Mouse (Mus musculus) lung, postnatal 0 days (tissue): ENCODE results near the gene Lypd3. TPM values are rescaled to one million over a fixed set of nuclear protein-coding genes. Genes with fewer than 3 reads are reported as not detected.
A peak's percentile ranks its signal among the peaks of the same experiment; 100 is the strongest.

Experiments
- ATAC-seq: fragments of 200-750 bp; cut with Nextera tagmentation; 2 replicates; pipeline ENCODE4 v1.8.0; 2017; ENCODE audit warnings: moderate library complexity
- DNase-seq: peaks from one replicate; pipeline ENCODE4 v3.0.0-alpha.2; 2016; ENCODE audit warnings: low spot score
- H3K27ac ChIP-seq: fragments of 300-500 bp; sonication (generic); 2 replicates; pipeline ENCODE4 v1.5.1; 2014; ENCODE audit warnings: antibody characterized with exemption, mild to moderate bottlenecking, low read length, mixed read lengths
- H3K27me3 ChIP-seq: fragments of 300-500 bp; sonication (generic); replicated peaks from 2 replicates; pipeline ENCODE4 v1.6.1; 2014; ENCODE audit warnings: low read length, mixed read lengths; ENCODE audit not compliant: insufficient read depth
- H3K36me3 ChIP-seq: fragments of 300-500 bp; sonication (generic); 2 replicates; pipeline ENCODE4 v1.6.1; 2014; ENCODE audit warnings: low read length, mixed read lengths; ENCODE audit not compliant: insufficient read depth
- H3K4me1 ChIP-seq: fragments of 300-500 bp; sonication (generic); 2 replicates; pipeline ENCODE4 v1.6.1; 2014; ENCODE audit warnings: antibody characterized with exemption, low read depth, low read length, mixed read lengths; ENCODE audit not compliant: insufficient read depth
- H3K4me2 ChIP-seq: fragments of 300-500 bp; sonication (generic); replicated peaks from 2 replicates; pipeline ENCODE4 v1.6.1; 2014; ENCODE audit warnings: low read depth, mild to moderate bottlenecking, low read length, moderate library complexity, mixed read lengths
- H3K4me3 ChIP-seq: fragments of 300-500 bp; sonication (generic); 2 replicates; pipeline ENCODE4 v1.5.1; 2014; ENCODE audit warnings: low read depth, low read length
- H3K9ac ChIP-seq: fragments of 300-500 bp; sonication (generic); replicated peaks from 2 replicates; pipeline ENCODE4 v1.6.1; 2014; ENCODE audit warnings: low read depth, mild to moderate bottlenecking
- H3K9me3 ChIP-seq: fragments of 300-500 bp; sonication (generic); 2 replicates; pipeline ENCODE4 v1.6.1; 2016; ENCODE audit warnings: low read length, mixed read lengths
- CTCF ChIP-seq: IDR thresholded peaks from 2 replicates; pipeline ENCODE4 v1.5.1; 2016; ENCODE audit warnings: antibody characterized with exemption, mild to moderate bottlenecking
- EP300 ChIP-seq: IDR thresholded peaks from 2 replicates; pipeline ENCODE4 v1.6.1; 2016; ENCODE audit warnings: antibody characterized with exemption, mild to moderate bottlenecking, control low read depth
- WGBS: fragments of 180-500 bp; shearing (Covaris S2); extraction: QIAGEN DNeasy Blood & Tissue Kit; methylation state at CpG from one replicate; pipeline ENCODE4 v1.1.7; 2014; 5-methylcytosine and 5-hydroxymethylcytosine counted together
- polyA plus RNA-seq: library from polyadenylated mRNA; unstranded; fragments of >200 nt; fragmentation: Nextera tagmentation; extraction: Ambion mirVana; gene quantifications from 2 replicates; pipeline ENCODE4 v1.2.1, GENCODE M21; 2015

The Lypd3 gene
- polyA plus RNA-seq = not detected in 2 replicates

DNA sequence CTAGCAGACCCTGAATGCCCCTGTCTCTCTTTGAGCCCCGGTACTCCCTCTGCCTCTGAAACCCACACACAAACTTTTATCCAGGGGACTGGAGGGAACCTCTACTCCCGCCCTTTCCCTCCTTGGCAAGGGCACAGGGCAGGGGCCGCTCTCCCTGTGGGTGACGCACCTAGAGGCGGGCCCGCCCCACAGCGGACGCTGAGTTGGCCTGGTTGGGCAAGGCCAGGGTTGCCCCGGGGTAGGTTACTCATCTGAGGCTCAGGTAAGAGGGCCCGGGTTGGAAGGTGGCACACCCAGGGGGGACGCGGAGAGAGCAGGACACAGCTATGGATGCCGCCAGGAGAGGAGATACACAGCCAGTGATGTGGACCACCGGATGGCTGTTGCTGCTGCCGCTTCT, at the start of gene Lypd3:
Lypd3 (plus strand) TSS at position 287 of the 400 bp plus-strand sequence.
- Histone ChIP-seq H3K27me3 (0 out of 2 replicates have a peak, but pooled peaks cover 7% of the 10 kb centered on the region), H3K27ac (no peak within 1 kb of the TSS), H3K9me3 (no peaks in the 10 kb centered on the region), H3K9ac (no peak within 1 kb of the TSS), H3K4me2 (no peak within 1 kb of the TSS), H3K4me3 (no peak within 1 kb of the TSS), H3K36me3 (no peaks in the 10 kb centered on the region), H3K4me1 (no peaks in the 10 kb centered on the region)
- TF ChIP-seq EP300 (no peak), CTCF (no peak)
- no peak for DNase-seq
- no peak for ATAC-seq
- 25% methylated on average over 15 of the region's 15 CpGs for WGBS

DNA sequence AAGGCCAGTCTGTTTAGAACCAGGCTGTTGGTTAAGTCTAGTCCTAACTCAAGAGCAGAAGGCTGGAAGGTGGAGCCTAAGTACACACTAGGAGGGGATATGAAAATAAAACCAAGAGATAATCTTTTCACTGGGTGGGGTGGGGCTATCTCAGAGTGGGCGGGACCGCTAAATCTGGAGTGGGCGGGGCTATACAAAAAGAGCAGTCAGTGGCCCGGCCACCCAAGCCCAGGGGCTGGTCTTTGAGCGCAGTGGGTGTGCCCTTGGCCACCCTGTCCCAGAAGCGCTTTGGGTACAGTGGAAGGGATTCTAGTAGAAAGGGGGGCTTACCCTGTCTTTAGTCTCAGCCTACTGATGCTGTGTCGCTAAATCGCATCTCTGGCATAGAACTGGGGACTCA, 49.5 kb upstream of the Lypd3 start:
- Histone ChIP-seq H3K4me1 (no peaks in the 10 kb centered on the region), H3K27me3 (0 out of 2 replicates have a peak, but pooled peaks cover 9% of the 10 kb centered on the region), H3K9ac (no peak overlapping the region), H3K9me3 (no peaks in the 10 kb centered on the region), H3K36me3 (no peaks in the 10 kb centered on the region), H3K27ac (no peak overlapping the region), H3K4me3 (peak overlapping the region; percentile 27), H3K4me2 (peak overlapping the region; percentile 60)
- ATAC-seq (peak; percentile 58), DNase-seq (peak; percentile 45)
- TF ChIP-seq EP300 = no peak
- TF ChIP-seq CTCF = no peak
- 13% methylated on average over 8 of the region's 8 CpGs for WGBS

DNA sequence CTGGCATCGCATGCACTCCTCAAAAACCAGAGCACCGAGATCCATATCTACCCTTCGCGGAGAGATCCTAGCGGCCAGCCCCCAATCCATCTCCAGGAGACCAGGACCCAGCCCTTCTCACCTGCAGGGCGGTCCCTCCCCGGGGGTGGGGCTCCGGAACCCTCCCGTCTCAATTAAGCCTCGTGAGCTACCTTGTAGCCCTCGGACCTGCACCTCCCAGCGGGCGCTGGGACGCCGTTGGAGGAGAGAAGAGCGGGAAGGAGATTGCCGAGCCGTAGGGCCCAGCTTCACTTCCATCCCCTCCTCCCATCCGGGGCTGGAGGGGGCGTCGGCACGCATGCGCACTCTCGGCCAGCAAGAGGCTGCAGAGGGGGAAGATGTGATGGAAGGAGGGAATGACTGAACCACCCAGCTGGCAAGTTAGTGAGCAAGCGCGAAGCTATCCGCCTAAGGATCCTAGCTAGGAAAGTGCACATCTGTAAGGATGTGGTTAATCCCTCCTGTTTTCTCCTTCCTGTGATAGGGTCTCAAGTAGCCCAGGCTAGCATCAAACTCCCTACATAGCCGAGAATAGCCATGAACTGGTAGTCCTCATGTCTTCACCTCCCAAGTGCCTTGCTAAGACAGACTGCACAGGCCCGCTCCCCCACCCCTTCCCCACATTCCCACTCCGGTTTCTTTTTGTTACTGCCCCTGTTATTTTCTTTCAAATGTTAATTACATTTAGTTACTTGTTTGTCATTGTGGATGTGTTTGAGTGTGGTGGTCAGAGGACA, 48.8 kb upstream of the Lypd3 start, which contains the start of the genes Ethe1 and Zfp575:
Ethe1 (plus strand) TSS at position 214 of the 776 bp plus-strand sequence.
Zfp575 (minus strand) TSS at position 312 of the 776 bp plus-strand sequence.
- WGBS = 9% methylated on average over 24 of the region's 30 CpGs
- H3K27me3 ChIP-seq = 0 out of 2 replicates have a peak, but pooled peaks cover 9% of the 10 kb centered on the region
- H3K9me3 ChIP-seq = no peaks in the 10 kb centered on the region
- H3K4me2 ChIP-seq = peak within 1 kb of the TSS; percentile 60
- H3K4me3 ChIP-seq = peak within 1 kb of the TSS; percentile 27
- 0 out of 2 replicates have a peak within 1 kb of the TSS, but pooled peaks have one; percentile 16 for H3K9ac ChIP-seq
- ATAC-seq (peak; percentile 52), DNase-seq (peak; percentile 46)
- H3K36me3 ChIP-seq = no peaks in the 10 kb centered on the region
- TF ChIP-seq EP300 (no peak), CTCF (no peak)
- H3K27ac ChIP-seq = no peak within 1 kb of the TSS
- no peaks in the 10 kb centered on the region for H3K4me1 ChIP-seq

DNA sequence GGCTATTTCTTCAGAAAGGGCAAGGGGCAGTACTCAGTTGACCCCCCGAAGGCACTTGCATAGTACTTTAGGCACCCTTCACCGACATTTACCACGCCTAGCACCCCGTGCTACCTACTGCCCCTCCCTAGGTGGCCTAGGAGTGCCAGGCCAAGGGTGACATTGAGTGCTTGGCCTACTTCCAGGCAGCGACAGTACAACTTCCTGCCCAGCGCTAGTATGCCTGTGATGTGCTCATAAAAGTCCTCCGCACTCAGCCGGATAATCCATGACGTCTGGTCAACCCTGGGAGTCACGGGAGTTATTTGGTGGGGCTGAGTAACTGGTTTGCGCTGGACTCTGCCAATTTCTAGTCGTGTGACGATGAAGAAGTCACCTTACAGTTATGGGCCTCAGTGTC, 48.0 kb upstream of the Lypd3 start:
- no peaks in the 10 kb centered on the region for H3K9me3 ChIP-seq
- DNase-seq = peak; percentile 67
- H3K4me3 ChIP-seq = no peak overlapping the region
- no peak overlapping the region for H3K4me2 ChIP-seq
- no peaks in the 10 kb centered on the region for H3K36me3 ChIP-seq
- H3K27me3 ChIP-seq = 0 out of 2 replicates have a peak, but pooled peaks cover 9% of the 10 kb centered on the region
- H3K4me1 ChIP-seq = no peaks in the 10 kb centered on the region
- WGBS = 44% methylated on average over 13 of the region's 13 CpGs
- peak; percentile 64 for ATAC-seq
- no peak overlapping the region for H3K9ac ChIP-seq
- TF ChIP-seq CTCF (no peak), EP300 (no peak)
- no peak overlapping the region for H3K27ac ChIP-seq

DNA sequence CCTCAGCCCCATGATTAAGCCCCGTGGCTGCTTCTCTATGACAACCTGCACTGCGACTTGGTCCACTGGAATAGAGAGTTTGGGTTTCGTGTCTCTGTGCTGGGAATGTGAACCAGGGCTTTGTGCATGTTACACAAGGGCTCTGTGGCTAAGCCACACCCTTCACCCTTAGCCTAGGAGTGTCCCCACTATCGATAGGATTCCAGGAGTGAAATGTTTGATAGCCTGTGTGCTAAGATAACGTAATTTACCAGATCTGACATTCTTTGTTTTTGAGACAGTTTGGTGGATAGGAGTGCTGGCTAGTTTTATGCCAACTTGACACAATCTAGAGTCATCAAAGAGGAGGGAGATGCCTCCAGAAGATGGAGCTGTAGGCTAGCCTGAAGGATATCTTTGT, 44.6 kb upstream of the Lypd3 start:
- no peak overlapping the region for H3K27ac ChIP-seq
- H3K4me2 ChIP-seq = no peak overlapping the region
- no peaks in the 10 kb centered on the region for H3K4me1 ChIP-seq
- no peak overlapping the region for H3K4me3 ChIP-seq
- no peak for TF ChIP-seq EP300
- TF ChIP-seq CTCF = peak; percentile 14; the same call in 1 of the 2 replicates
- H3K27me3 ChIP-seq = 0 out of 2 replicates have a peak, but pooled peaks cover under 1% of the 10 kb centered on the region
- no peak overlapping the region for H3K9ac ChIP-seq
- no peaks in the 10 kb centered on the region for H3K36me3 ChIP-seq
- DNase-seq = no peak
- H3K9me3 ChIP-seq = no peaks in the 10 kb centered on the region
- no peak for ATAC-seq
- 50% methylated on average over 5 of the region's 5 CpGs for WGBS

DNA sequence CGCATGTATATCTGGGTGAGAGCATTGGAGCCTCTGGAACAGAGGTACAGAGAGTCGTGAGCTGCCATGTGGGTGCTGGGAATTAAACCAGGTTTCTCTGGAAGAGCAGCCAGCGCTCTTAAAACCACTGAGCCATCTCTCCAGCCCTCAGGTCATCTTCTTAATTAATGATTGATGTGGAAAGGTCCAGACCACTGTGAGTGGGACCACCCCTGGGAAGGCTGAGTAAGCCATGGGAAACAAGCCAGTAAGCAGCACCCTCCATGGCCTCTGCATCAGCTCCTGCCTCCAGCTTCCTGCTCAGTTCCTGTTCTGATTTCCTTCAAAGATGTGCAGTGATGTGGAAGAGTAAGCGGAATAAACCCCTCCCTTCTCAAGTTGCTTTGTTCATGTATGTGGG, 44.2 kb upstream of the Lypd3 start:
- DNase-seq = no peak
- H3K9ac ChIP-seq = no peak overlapping the region
- H3K9me3 ChIP-seq = no peaks in the 10 kb centered on the region
- ATAC-seq = no peak
- no peaks in the 10 kb centered on the region for H3K4me1 ChIP-seq
- H3K4me2 ChIP-seq = no peak overlapping the region
- H3K27ac ChIP-seq = no peak overlapping the region
- H3K27me3 ChIP-seq = no peaks in the 10 kb centered on the region
- H3K4me3 ChIP-seq = no peak overlapping the region
- whole genome bisulfite sequencing = 50% methylated on average over 4 of the region's 4 CpGs
- H3K36me3 ChIP-seq = no peaks in the 10 kb centered on the region
- no peak for TF ChIP-seq CTCF
- no peak for TF ChIP-seq EP300
